Mouse (Mus musculus) stomach, embryonic 14.5 days (tissue): ENCODE data around the gene Kirrel. TPM values are rescaled to one million over a fixed set of nuclear protein-coding genes. Genes with fewer than 3 reads are reported as not detected.
A peak's percentile ranks its signal among the peaks of the same experiment; 100 is the strongest.

Source experiments
- ATAC-seq: fragments of 200-750 bp; cut with Nextera tagmentation; 2 replicates; pipeline ENCODE4 v1.8.0; 2017; ENCODE audit warnings: low read depth, moderate TSS enrichment; ENCODE audit not compliant: insufficient number of reproducible peaks, insufficient read depth, low FRiP score
- H3K27ac ChIP-seq: fragments of 300-500 bp; sonication (generic); 2 replicates; pipeline ENCODE4 v1.5.1; 2014; ENCODE audit warnings: mild to moderate bottlenecking, low read length, moderate library complexity, mixed read lengths
- H3K27me3 ChIP-seq: fragments of 300-500 bp; sonication (generic); 2 replicates; pipeline ENCODE4 v1.6.1; 2014; ENCODE audit warnings: low read length, control low read depth, mixed read lengths; ENCODE audit not compliant: control insufficient read depth, insufficient read depth
- H3K36me3 ChIP-seq: fragments of 300-500 bp; sonication (generic); 2 replicates; pipeline ENCODE4 v1.6.1; 2014; ENCODE audit warnings: mild to moderate bottlenecking, control low read depth, low read length, moderate library complexity, mixed read lengths; ENCODE audit not compliant: control insufficient read depth, insufficient read depth
- H3K4me1 ChIP-seq: fragments of 300-500 bp; sonication (generic); 2 replicates; pipeline ENCODE4 v1.6.1; 2014; ENCODE audit warnings: low read length, control low read depth, mixed read lengths; ENCODE audit not compliant: control insufficient read depth, insufficient read depth
- H3K4me2 ChIP-seq: fragments of 300-500 bp; sonication (generic); replicated peaks from 2 replicates; pipeline ENCODE4 v1.6.1; 2014; ENCODE audit warnings: low read depth, low read length, control low read depth
- H3K4me3 ChIP-seq: fragments of 300-500 bp; sonication (generic); 2 replicates; pipeline ENCODE4 v1.5.1; 2014; ENCODE audit warnings: low read depth, low read length, control low read depth
- H3K9ac ChIP-seq: fragments of 300-500 bp; sonication (generic); replicated peaks from 2 replicates; pipeline ENCODE4 v1.6.1; 2014; ENCODE audit warnings: low read depth, mild to moderate bottlenecking, control low read depth, low read length, moderate library complexity, mixed read lengths
- H3K9me3 ChIP-seq: fragments of 300-500 bp; sonication (generic); 2 replicates; pipeline ENCODE4 v1.6.1; 2016; ENCODE audit warnings: low read depth, low read length, control low read depth; ENCODE audit not compliant: control insufficient read depth
- WGBS: fragments of 180-500 bp; shearing (Covaris S2); extraction: QIAGEN DNeasy Blood & Tissue Kit; methylation state at CpG from one replicate; pipeline ENCODE4 v1.1.7; 2014; 5-methylcytosine and 5-hydroxymethylcytosine counted together
- polyA plus RNA-seq: library from polyadenylated mRNA; unstranded; fragments of >200 nt; fragmentation: Nextera tagmentation; extraction: Ambion mirVana; gene quantifications from 2 replicates; pipeline ENCODE4 v1.2.1, GENCODE M21; 2014

Kirrel gene
- polyA plus RNA-seq, 1 experiment from 2014 or later: 9.1 TPM

GRCm38 (mm10) chr3:87153038-87153437, 21.5 kb downstream of the Kirrel start:
- 21% methylated on average over 2 of the region's 2 CpGs for WGBS
- Histone ChIP-seq H3K4me3 (no peak overlapping the region), H3K36me3 (no peaks in the 10 kb centered on the region), H3K4me1 (peaks cover 57% of the 10 kb centered on the region), H3K4me2 (no peak overlapping the region), H3K9me3 (no peaks in the 10 kb centered on the region), H3K9ac (no peak overlapping the region), H3K27ac (peak overlapping the region; percentile 74; the same call in 1 of the 2 replicates), H3K27me3 (no peaks in the 10 kb centered on the region)
- ATAC-seq: no peak

GRCm38 (mm10) chr3:87152111-87152738, 22.3 kb downstream of the Kirrel start:
- Histone ChIP-seq H3K27me3 (no peaks in the 10 kb centered on the region), H3K4me1 (peaks cover 49% of the 10 kb centered on the region), H3K27ac (peak overlapping the region; percentile 99; the same call in 1 of the 2 replicates), H3K36me3 (no peaks in the 10 kb centered on the region), H3K4me3 (no peak overlapping the region), H3K9me3 (no peaks in the 10 kb centered on the region), H3K9ac (no peak overlapping the region), H3K4me2 (no peak overlapping the region)
- ATAC-seq: no peak; the same call in 1 of the 2 replicates
- 74% methylated on average over 4 of the region's 4 CpGs for WGBS

DNA sequence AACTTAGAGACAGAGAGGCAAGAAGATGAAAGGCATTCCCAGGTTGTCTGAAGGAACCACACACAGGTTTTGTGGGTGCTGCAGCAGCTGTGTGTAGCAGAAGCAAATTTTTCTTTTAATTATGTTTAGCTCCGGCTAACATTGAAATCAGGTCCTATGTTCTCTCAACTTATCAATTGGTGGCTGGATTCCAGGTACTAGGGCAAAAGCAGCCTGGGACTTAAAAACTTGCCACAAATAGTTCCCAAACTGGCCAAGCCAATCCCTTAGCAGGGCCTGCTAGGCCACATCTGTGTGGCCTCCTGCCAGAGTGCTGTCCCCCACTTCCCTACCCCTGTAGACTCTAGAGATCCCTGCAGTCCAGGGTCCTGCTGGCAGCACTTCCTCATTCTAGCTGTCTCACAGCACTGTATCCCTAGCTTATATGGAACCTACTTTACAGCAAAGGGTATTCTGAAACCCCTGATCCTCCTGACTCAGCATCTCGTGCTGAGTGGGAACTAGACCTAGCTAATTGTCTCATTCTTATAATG, 23.2 kb downstream of the Kirrel start:
- peak overlapping the region; percentile 99 for H3K27ac ChIP-seq
- H3K4me1 ChIP-seq: peaks cover 46% of the 10 kb centered on the region
- H3K9ac ChIP-seq: no peak overlapping the region
- 63% methylated on average over 2 of the region's 2 CpGs for WGBS
- H3K4me2 ChIP-seq: no peak overlapping the region; the same call in 1 of the 2 replicates
- no peak overlapping the region for H3K4me3 ChIP-seq
- ATAC-seq: no peak
- H3K9me3 ChIP-seq: no peaks in the 10 kb centered on the region
- no peaks in the 10 kb centered on the region for H3K36me3 ChIP-seq
- no peaks in the 10 kb centered on the region for H3K27me3 ChIP-seq

DNA sequence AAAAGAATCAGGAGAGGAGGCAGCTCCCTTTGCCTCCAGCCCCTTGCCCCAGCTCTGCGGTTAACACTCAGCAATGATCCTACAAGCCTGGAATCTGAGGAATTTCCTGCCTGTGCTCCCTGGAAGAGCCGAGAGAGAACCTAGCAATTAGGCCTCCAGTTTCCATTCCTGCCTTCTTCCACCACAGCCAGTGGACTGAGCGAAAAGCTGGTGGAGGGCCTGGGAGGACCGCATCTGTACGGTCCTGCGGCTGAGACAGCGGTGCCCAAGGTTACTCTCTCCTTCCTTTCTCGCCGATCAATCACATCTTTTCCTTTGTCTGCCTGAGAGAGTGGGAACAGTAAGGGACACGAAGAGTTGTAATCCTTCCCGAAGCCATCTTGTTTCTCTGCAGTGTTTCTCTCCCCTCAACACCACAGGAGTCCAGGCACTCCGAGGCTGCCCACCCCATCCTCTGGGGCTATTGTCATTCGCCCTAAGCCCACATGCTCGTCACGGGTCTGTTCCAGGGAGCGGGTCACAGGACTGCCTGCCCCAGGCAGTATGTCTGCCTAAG, 23.8 kb downstream of the Kirrel start:
- Histone ChIP-seq H3K27ac (peak overlapping the region; percentile 99), H3K36me3 (no peaks in the 10 kb centered on the region), H3K4me3 (no peak overlapping the region), H3K9ac (peak overlapping the region; percentile 14; the same call in 1 of the 2 replicates), H3K9me3 (no peaks in the 10 kb centered on the region), H3K4me1 (peaks cover 46% of the 10 kb centered on the region), H3K4me2 (peak overlapping the region; percentile 11; the same call in 1 of the 2 replicates), H3K27me3 (no peaks in the 10 kb centered on the region)
- peak; percentile 68; the same call in 1 of the 2 replicates for ATAC-seq
- 8% methylated on average over 16 of the region's 16 CpGs for WGBS

DNA sequence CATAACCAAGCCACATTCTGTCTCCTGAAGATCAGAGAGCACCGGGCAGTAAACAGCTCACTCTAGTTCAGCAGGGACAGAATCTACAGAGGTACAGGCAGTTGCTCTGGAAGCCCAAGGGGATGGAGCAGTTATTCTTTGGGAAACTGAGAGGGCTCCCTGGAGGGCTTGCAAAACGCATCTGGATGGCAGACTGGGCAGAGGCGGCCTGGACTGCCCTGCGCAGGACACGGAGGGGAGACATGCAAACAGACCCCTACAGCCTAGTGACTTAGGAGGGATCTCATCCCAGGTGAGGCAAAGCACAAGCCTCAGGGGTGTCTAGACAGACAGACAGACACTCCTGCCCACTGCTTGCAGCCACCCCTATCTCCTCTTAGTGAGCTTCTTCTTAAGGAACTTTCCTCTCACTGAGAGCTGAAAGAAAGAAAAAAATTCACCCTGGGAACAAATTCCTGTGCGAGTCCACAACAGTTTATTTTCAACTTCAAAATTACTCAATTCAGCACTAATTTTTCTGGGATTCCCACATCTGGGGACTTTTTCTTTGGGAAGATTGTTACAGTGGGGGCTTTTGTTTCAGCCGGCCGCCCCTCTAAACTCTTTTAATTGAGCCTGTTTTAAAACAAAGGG, 24.4 kb downstream of the Kirrel start:
- H3K9ac ChIP-seq: 0 out of 2 replicates have a peak overlapping the region, but pooled peaks have one; percentile 4
- H3K27me3 ChIP-seq: no peaks in the 10 kb centered on the region
- no peak overlapping the region for H3K4me3 ChIP-seq
- WGBS: 11% methylated on average over 8 of the region's 8 CpGs
- no peaks in the 10 kb centered on the region for H3K36me3 ChIP-seq
- no peaks in the 10 kb centered on the region for H3K9me3 ChIP-seq
- peak overlapping the region; percentile 29; the same call in 1 of the 2 replicates for H3K4me2 ChIP-seq
- H3K27ac ChIP-seq: peak overlapping the region; percentile 99
- peaks cover 47% of the 10 kb centered on the region for H3K4me1 ChIP-seq
- peak; percentile 28; the same call in 1 of the 2 replicates for ATAC-seq

DNA sequence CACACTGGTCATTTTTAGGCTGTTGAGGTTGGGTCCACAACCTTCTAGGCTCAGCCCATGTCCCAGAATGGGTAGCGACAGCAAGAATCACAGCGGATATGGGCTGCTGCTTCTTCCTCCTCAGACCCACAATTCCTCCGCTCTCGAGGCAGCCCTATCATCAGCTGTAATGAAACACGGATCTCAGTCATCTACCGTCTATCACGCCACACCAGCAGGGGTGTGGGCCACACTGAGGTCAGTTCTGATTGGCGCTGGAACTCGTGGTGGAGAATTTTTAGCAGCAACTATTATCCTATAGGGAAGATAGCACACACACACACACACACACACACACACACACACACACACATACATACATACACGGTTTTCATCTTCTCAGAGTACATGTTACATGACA, 25.1 kb downstream of the Kirrel start:
- Histone ChIP-seq H3K9ac (no peak overlapping the region), H3K27ac (peak overlapping the region; percentile 99; the same call in 1 of the 2 replicates), H3K27me3 (no peaks in the 10 kb centered on the region), H3K4me3 (no peak overlapping the region), H3K4me2 (no peak overlapping the region), H3K4me1 (peaks cover 49% of the 10 kb centered on the region), H3K36me3 (no peaks in the 10 kb centered on the region), H3K9me3 (no peaks in the 10 kb centered on the region)
- ATAC-seq: no peak
- WGBS: 65% methylated on average over 10 of the region's 10 CpGs

GRCm38 (mm10) chr3:87144476-87145240, 29.9 kb downstream of the Kirrel start:
- Histone ChIP-seq H3K4me3 (no peak overlapping the region), H3K36me3 (peaks cover 4% of the 10 kb centered on the region; the same call in 1 of the 2 replicates), H3K9ac (no peak overlapping the region), H3K4me2 (no peak overlapping the region), H3K27ac (no peak overlapping the region), H3K27me3 (no peaks in the 10 kb centered on the region), H3K9me3 (no peaks in the 10 kb centered on the region), H3K4me1 (peaks cover 13% of the 10 kb centered on the region)
- ATAC-seq: no peak
- WGBS: 44% methylated on average over 6 of the region's 6 CpGs

GRCm38 (mm10) chr3:87140284-87140683, 34.3 kb downstream of the Kirrel start:
- H3K27me3 ChIP-seq: no peaks in the 10 kb centered on the region
- H3K27ac ChIP-seq: no peak overlapping the region
- ATAC-seq: no peak
- H3K36me3 ChIP-seq: peaks cover 20% of the 10 kb centered on the region
- H3K9me3 ChIP-seq: no peaks in the 10 kb centered on the region
- no peak overlapping the region for H3K9ac ChIP-seq
- 70% methylated on average over 5 of the region's 5 CpGs for WGBS
- H3K4me2 ChIP-seq: no peak overlapping the region
- H3K4me3 ChIP-seq: no peak overlapping the region
- peaks cover 8% of the 10 kb centered on the region; the same call in 1 of the 2 replicates for H3K4me1 ChIP-seq
